Mouse (Mus musculus): ENCODE results near the gene Dnmt3b. TPM values are rescaled to one million over a fixed set of nuclear protein-coding genes. Genes with fewer than 3 reads are reported as not detected.

The Dnmt3b gene
- polyA plus RNA-seq, 1 experiment from 2014 or later, result 2.9 TPM

DNA sequence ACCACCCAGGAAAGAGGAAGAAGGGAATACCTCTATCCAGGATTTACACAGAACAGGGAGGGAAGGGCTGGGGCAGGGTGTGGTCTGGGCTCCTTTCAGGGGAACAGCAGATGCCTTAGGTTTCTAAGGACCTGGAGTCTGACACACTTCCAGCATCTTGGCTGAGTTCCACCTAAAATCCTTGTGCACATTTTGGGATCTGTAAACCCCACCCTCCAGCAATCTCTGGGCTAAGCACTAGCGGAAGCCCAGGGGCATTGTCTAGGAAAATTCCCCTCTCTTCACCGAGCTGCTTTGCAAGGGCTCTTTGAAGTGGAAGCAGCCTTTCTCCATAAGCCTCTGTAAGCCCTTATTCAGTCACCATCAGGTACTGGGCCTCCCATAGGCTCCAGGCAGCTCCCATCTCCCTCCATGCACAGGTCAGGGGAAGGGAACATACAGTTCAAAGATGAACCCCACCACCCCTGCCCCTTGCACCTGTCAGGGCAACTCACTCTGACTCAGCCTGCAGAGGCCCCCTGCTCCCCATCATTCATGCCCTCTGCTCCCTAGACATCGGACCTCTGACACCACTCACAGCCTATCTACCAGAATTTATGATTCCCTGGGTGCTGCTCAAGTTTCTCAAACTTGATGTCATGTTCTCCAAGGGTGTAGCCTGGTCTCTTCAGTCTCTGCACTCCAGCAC, 36.5 kb upstream of the Dnmt3b start:
- TF ChIP-seq CTCF (IDR thresholded peaks at IDR 0.05; ENCODE audit: low read depth), result no peak
- WGBS, result 21% methylated on average over 3 of the region's 3 CpGs
- Histone ChIP-seq H3K9ac (ENCODE audit: low read depth, low read length) (no peak overlapping the region), H3K4me3 (ENCODE audit: low read depth, low read length) (no peak overlapping the region), H3K4me2 (replicated peaks; ENCODE audit: low read depth) (no peak overlapping the region), H3K27ac (ENCODE audit: low read depth, low read length) (no peak overlapping the region), H3K4me1 (replicated peaks; ENCODE audit: control insufficient read depth, insufficient read depth, low read length) (0 out of 2 replicates have a peak, but pooled peaks cover 6% of the 10 kb centered on the region), H3K27me3 (replicated peaks; ENCODE audit: control insufficient read depth, insufficient read depth, low read length) (no peaks in the 10 kb centered on the region), H3K36me3 (ENCODE audit: control insufficient read depth, insufficient read depth) (peaks cover 12% of the 10 kb centered on the region), H3K9me3 (ENCODE audit: control insufficient read depth) (no peaks in the 10 kb centered on the region)
- peak; percentile 59 for ATAC-seq

DNA sequence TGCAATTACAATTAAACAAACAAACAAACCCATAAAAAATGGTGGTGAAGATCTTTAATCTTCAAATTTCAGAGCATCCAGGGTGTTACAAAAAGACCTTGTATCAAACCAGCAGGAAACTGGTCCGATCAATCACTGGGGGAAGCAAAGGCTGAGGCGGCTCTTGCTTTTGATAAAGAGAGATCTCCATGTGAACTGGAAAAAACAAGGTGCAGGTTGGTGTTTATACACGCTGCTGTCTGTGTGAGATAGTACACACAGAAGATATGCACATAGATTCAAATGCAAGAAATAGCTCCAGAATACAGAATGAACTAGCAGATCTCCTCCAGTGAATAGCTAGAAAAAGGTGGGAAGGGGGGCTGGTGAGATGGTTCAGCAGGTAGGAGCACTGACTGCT, 32.4 kb upstream of the Dnmt3b start:
- Histone ChIP-seq H3K9me3 (ENCODE audit: control insufficient read depth) (no peaks in the 10 kb centered on the region), H3K4me2 (replicated peaks; ENCODE audit: low read depth) (no peak overlapping the region), H3K4me3 (ENCODE audit: low read depth, low read length) (no peak overlapping the region), H3K27ac (ENCODE audit: low read depth, low read length) (no peak overlapping the region), H3K36me3 (ENCODE audit: control insufficient read depth, insufficient read depth) (peaks cover 52% of the 10 kb centered on the region), H3K4me1 (replicated peaks; ENCODE audit: control insufficient read depth, insufficient read depth, low read length) (no peaks in the 10 kb centered on the region), H3K27me3 (replicated peaks; ENCODE audit: control insufficient read depth, insufficient read depth, low read length) (no peaks in the 10 kb centered on the region), H3K9ac (ENCODE audit: low read depth, low read length) (no peak overlapping the region)
- WGBS, result 88% methylated on average over 3 of the region's 3 CpGs
- TF ChIP-seq CTCF (IDR thresholded peaks at IDR 0.05; ENCODE audit: low read depth), result no peak
- no peak for ATAC-seq

DNA sequence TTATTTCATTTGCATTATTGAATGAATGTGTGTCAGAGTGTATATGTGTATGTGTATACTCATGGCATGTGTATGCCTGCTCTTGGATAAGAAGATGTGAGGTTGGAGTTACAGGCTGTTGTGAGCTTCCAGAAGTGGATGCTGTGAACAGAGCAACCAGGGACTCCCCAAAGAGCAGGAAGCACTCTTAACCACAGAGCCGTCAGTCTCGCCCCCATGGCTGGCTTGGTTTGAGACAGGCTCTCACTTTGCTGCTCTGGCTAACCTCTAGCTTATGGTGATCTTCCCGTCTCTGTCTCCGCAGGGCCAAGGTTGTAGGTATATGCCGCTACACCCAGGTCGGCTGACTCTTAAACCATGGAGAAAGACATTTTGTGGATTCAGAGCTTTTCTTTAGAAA, 30.8 kb upstream of the Dnmt3b start:
- H3K27ac ChIP-seq (ENCODE audit: low read depth, low read length), result no peak overlapping the region
- H3K36me3 ChIP-seq (ENCODE audit: control insufficient read depth, insufficient read depth), result peaks cover 67% of the 10 kb centered on the region
- no peaks in the 10 kb centered on the region for H3K27me3 ChIP-seq (replicated peaks; ENCODE audit: control insufficient read depth, insufficient read depth, low read length)
- no peak for ATAC-seq
- no peaks in the 10 kb centered on the region for H3K9me3 ChIP-seq (ENCODE audit: control insufficient read depth)
- H3K4me1 ChIP-seq (replicated peaks; ENCODE audit: control insufficient read depth, insufficient read depth, low read length), result no peaks in the 10 kb centered on the region
- 93% methylated on average over 6 of the region's 6 CpGs for WGBS
- no peak overlapping the region for H3K4me3 ChIP-seq (ENCODE audit: low read depth, low read length)
- H3K9ac ChIP-seq (ENCODE audit: low read depth, low read length), result no peak overlapping the region
- no peak overlapping the region for H3K4me2 ChIP-seq (replicated peaks; ENCODE audit: low read depth)
- TF ChIP-seq CTCF (IDR thresholded peaks at IDR 0.05; ENCODE audit: low read depth), result no peak

DNA sequence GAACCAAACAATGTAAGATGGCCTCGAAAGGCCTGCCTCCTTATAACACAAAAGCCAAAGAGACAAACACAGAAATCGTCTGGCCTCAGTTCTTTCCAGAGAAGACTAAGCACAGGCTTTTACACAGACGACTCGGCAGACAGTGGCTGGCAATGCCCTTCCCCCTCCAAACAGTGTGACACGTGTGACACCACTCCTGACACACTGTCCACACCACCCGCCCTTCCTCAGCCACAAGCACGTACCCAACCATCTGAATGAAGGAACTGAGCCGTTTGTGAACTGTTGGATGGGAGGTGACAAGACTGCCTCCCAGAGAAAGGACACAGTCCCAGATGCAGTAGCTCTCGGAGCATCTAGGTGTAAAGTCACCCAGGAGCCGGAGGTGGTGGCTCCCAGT, 30.4 kb upstream of the Dnmt3b start:
- H3K4me1 ChIP-seq (replicated peaks; ENCODE audit: control insufficient read depth, insufficient read depth, low read length), result no peaks in the 10 kb centered on the region
- H3K4me3 ChIP-seq (ENCODE audit: low read depth, low read length), result no peak overlapping the region
- no peak for ATAC-seq
- no peak overlapping the region for H3K4me2 ChIP-seq (replicated peaks; ENCODE audit: low read depth)
- WGBS, result 82% methylated on average over 10 of the region's 10 CpGs
- no peaks in the 10 kb centered on the region for H3K9me3 ChIP-seq (ENCODE audit: control insufficient read depth)
- H3K36me3 ChIP-seq (ENCODE audit: control insufficient read depth, insufficient read depth), result peaks cover 71% of the 10 kb centered on the region
- H3K9ac ChIP-seq (ENCODE audit: low read depth, low read length), result no peak overlapping the region
- no peak for TF ChIP-seq CTCF (IDR thresholded peaks at IDR 0.05; ENCODE audit: low read depth)
- no peaks in the 10 kb centered on the region for H3K27me3 ChIP-seq (replicated peaks; ENCODE audit: control insufficient read depth, insufficient read depth, low read length)
- no peak overlapping the region for H3K27ac ChIP-seq (ENCODE audit: low read depth, low read length)

DNA sequence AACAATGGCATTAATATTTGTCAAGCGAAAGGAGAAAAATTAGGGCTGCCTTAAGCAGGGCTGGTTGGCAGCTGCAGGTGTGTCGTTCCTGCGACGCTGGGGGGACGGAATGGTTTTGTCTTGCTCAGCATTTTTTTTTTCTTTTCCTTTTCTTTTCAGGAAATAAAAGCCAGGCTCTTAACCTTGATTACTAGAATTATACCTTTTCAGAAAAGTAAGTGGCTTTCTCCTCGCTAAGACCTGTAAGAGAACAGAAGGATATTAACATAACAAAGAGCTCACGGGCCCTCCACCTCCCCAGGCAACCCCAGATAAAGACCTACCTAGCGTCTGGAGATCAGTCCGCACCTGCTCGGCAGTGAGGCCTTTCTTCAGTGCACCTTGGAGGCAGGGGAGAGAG, 26.8 kb upstream of the Dnmt3b start:
- Histone ChIP-seq H3K4me1 (replicated peaks; ENCODE audit: control insufficient read depth, insufficient read depth, low read length) (no peaks in the 10 kb centered on the region), H3K9ac (ENCODE audit: low read depth, low read length) (no peak overlapping the region), H3K36me3 (ENCODE audit: control insufficient read depth, insufficient read depth) (peaks cover 87% of the 10 kb centered on the region), H3K4me3 (ENCODE audit: low read depth, low read length) (no peak overlapping the region), H3K27ac (ENCODE audit: low read depth, low read length) (no peak overlapping the region), H3K4me2 (replicated peaks; ENCODE audit: low read depth) (no peak overlapping the region), H3K9me3 (ENCODE audit: control insufficient read depth) (no peaks in the 10 kb centered on the region), H3K27me3 (replicated peaks; ENCODE audit: control insufficient read depth, insufficient read depth, low read length) (no peaks in the 10 kb centered on the region)
- ATAC-seq, result no peak
- no peak for TF ChIP-seq CTCF (IDR thresholded peaks at IDR 0.05; ENCODE audit: low read depth)
- 73% methylated on average over 10 of the region's 10 CpGs for WGBS

DNA sequence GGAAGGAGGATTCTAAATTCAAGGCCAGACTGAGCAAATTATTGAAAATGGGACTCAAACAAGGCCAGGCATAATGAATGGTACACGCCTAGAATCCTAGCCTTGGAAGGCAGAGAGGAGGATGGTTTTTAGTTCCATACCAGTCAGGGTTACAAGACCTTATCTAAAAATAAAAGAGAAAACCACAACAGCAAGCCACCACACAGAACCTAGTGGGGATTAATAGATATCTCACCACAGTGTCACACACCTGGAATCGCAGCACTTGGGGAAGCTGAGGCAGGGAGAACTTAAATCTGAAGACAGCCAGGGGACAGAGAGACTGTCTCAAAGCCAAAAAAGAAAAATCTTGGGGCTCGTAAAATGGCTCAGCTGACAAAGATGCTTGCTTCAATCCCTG, 18.3 kb upstream of the Dnmt3b start:
- no peaks in the 10 kb centered on the region for H3K27me3 ChIP-seq (replicated peaks; ENCODE audit: control insufficient read depth, insufficient read depth, low read length)
- H3K4me1 ChIP-seq (replicated peaks; ENCODE audit: control insufficient read depth, insufficient read depth, low read length), result peaks cover 5% of the 10 kb centered on the region; the same call in 1 of the 2 replicates
- no peak for TF ChIP-seq CTCF (IDR thresholded peaks at IDR 0.05; ENCODE audit: low read depth)
- no peak for ATAC-seq
- H3K4me3 ChIP-seq (ENCODE audit: low read depth, low read length), result no peak overlapping the region
- H3K4me2 ChIP-seq (replicated peaks; ENCODE audit: low read depth), result no peak overlapping the region
- H3K9me3 ChIP-seq (ENCODE audit: control insufficient read depth), result no peaks in the 10 kb centered on the region
- peaks cover 26% of the 10 kb centered on the region for H3K36me3 ChIP-seq (ENCODE audit: control insufficient read depth, insufficient read depth)
- H3K27ac ChIP-seq (ENCODE audit: low read depth, low read length), result no peak overlapping the region
- H3K9ac ChIP-seq (ENCODE audit: low read depth, low read length), result no peak overlapping the region
- WGBS, result 83% methylated on average over 3 of the region's 3 CpGs
